ENCODE assay signal across 8 mouse cellular contexts in the genomic region with DNA sequence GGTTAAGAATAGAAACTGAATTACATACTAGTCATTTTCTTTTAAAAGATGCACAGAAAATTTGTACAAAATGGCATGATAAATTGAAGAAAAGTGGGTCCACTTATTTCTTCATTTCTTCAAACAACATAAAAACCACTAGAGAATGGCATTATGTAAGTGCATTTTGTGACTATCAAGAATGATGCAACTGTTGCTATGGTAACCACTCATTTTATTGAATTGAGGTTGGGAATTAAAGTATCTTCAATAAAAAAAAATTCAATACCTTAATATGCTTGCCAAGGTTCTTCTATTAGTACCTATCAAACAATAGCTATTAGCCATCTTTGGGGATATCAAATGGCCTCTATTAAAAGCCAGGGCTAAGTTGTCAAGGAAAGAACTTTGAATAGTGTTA. TPM values are rescaled to one million over a fixed set of nuclear protein-coding genes. Genes with fewer than 3 reads are reported as not detected.
DNase-seq lines count a peak whose midpoint lies in the region; ATAC-seq and TF ChIP-seq lines count a peak whose summit lies in the region.

No protein-coding gene starts in this region.

- peaks cover 3% of the 10 kb centered on the region; the same call in 1 of the 2 replicates for H3K4me1 ChIP-seq in liver, adult 2 months (ENCODE audit: control insufficient read depth, insufficient read depth, low read length)
- H3K4me1 ChIP-seq in hindbrain, embryonic 15.5 days (replicated peaks) = peaks cover 22% of the 10 kb centered on the region
- peaks cover 20% of the 10 kb centered on the region for H3K4me1 ChIP-seq in midbrain, embryonic 15.5 days

- peak overlapping the region; percentile 70 for H3K4me2 ChIP-seq in hindbrain, embryonic 15.5 days
- peak overlapping the region; percentile 67 for H3K4me2 ChIP-seq in midbrain, embryonic 15.5 days

- no peak for ATAC-seq in hindbrain, embryonic 15.5 days (ENCODE audit: low FRiP score, low read depth)
- ATAC-seq in midbrain, embryonic 15.5 days (replicated peaks) = no peak

- no peaks in the 10 kb centered on the region for H3K27me3 ChIP-seq in liver, adult 2 months (ENCODE audit: control insufficient read depth, insufficient read depth, low read length)
- no peaks in the 10 kb centered on the region for H3K27me3 ChIP-seq in hindbrain, embryonic 15.5 days
- H3K27me3 ChIP-seq in midbrain, embryonic 15.5 days (replicated peaks) = no peaks in the 10 kb centered on the region

- no peaks in the 10 kb centered on the region for H3K9me3 ChIP-seq in hindbrain, embryonic 15.5 days
- no peaks in the 10 kb centered on the region for H3K9me3 ChIP-seq in midbrain, embryonic 15.5 days

- no peak overlapping the region for H3K4me3 ChIP-seq in liver, adult 2 months (ENCODE audit: insufficient read depth, low read depth, low read length)
- H3K4me3 ChIP-seq in hindbrain, embryonic 15.5 days = peak overlapping the region; percentile 79
- peak overlapping the region; percentile 84 for H3K4me3 ChIP-seq in midbrain, embryonic 15.5 days

- TF ChIP-seq CTCF in liver, adult 2 months (IDR thresholded peaks at IDR 0.05; ENCODE audit: low read depth, low read length) = no peak
- TF ChIP-seq CTCF in brain, embryonic 14.5 days (IDR thresholded peaks at IDR 0.05; ENCODE audit: borderline replicate concordance, extremely low read depth, insufficient read depth, insufficient read length) = no peak

- no peak for TF ChIP-seq POLR2A in liver, adult 2 months (IDR thresholded peaks at IDR 0.05; ENCODE audit: extremely low read depth, insufficient read depth, low read length)
- TF ChIP-seq POLR2A in brain, embryonic 14.5 days (IDR thresholded peaks at IDR 0.05; ENCODE audit: borderline replicate concordance, extremely low read depth, insufficient read depth, insufficient read length, poor library complexity, severe bottlenecking) = no peak

- H3K9ac ChIP-seq in liver, adult 2 months (ENCODE audit: low read depth, low read length) = no peak overlapping the region
- H3K9ac ChIP-seq in hindbrain, embryonic 15.5 days = no peak overlapping the region
- no peak overlapping the region for H3K9ac ChIP-seq in midbrain, embryonic 15.5 days

- 0 out of 2 replicates have a peak, but pooled peaks cover 1% of the 10 kb centered on the region for H3K36me3 ChIP-seq in liver, adult 2 months (ENCODE audit: control insufficient read depth, insufficient read depth, low read length)
- H3K36me3 ChIP-seq in hindbrain, embryonic 15.5 days = no peaks in the 10 kb centered on the region
- H3K36me3 ChIP-seq in midbrain, embryonic 15.5 days (replicated peaks) = no peaks in the 10 kb centered on the region

- no peak overlapping the region for H3K27ac ChIP-seq in liver, adult 2 months (replicated peaks; ENCODE audit: insufficient read depth, low read depth, low read length)
- H3K27ac ChIP-seq in hindbrain, embryonic 15.5 days (replicated peaks) = no peak overlapping the region
- H3K27ac ChIP-seq in midbrain, embryonic 15.5 days = no peak overlapping the region

- H3K79me2 ChIP-seq in liver, adult 2 months (ENCODE audit: control insufficient read depth, insufficient read depth, low read length) = peaks cover 14% of the 10 kb centered on the region

- DNase-seq in liver, adult 2 months (ENCODE audit: extremely low read depth, low read depth, low spot score) = peak; percentile 62
- no peak for DNase-seq in liver
- peak; percentile 51 for DNase-seq in brain, embryonic 14.5 days (ENCODE audit: low read depth)
- no peak for DNase-seq in urinary bladder, postnatal 4 days (ENCODE audit: low spot score in 2 of 2)
- DNase-seq in urinary bladder, adult 18-20 months (ENCODE audit: low spot score in 2 of 2) = no peak
- no peak for DNase-seq in thymus, postnatal 14 days

RNA-seq across cellular contexts. Expression of a gene that starts 1.6 kb away (rescaled TPM):
- total RNA-seq in liver, adult 2 months (2014; rRNA removed) = 7.4 and 9.3 TPM in 2 replicates
- polyA plus RNA-seq in liver, adult 2 months (2012; rRNA removed) = 0.87 and 0.99 TPM in 2 replicates
- 15.4 and 16.5 TPM in 2 replicates for polyA plus RNA-seq in brain, embryonic 14.5 days (2012; rRNA removed)
- 19.2 and 19.8 TPM in 2 replicates for polyA plus RNA-seq in hindbrain, embryonic 15.5 days (2015; fragmentation: Nextera tagmentation; extraction: Ambion mirVana)
- 19.8 and 20.7 TPM in 2 replicates for polyA plus RNA-seq in midbrain, embryonic 15.5 days (2015; fragmentation: Nextera tagmentation; extraction: Ambion mirVana)

Comparison
In these comparisons a context has a peak if more than half of its experiments do, and no peak if none do; other contexts are left out.
1. DNase-seq: peak in liver, adult 2 months (single experiment) and brain, embryonic 14.5 days (single experiment); none in liver (single experiment), urinary bladder, postnatal 4 days (0 of 2), urinary bladder, adult 18-20 months (0 of 2) and thymus, postnatal 14 days (single experiment).